ENCODE assay signal across 23 mouse cellular contexts in genomic region chr12:77867947-77868495, GRCm38 (mm10).
"Had no signal": no experiment of that assay in that cellular context is flagged by ENCODE, and none has a peak within 500 bp of the region (broad histone marks: within the 10 kb centered on the region; RNA-seq: fewer than 3 reads in every experiment).

No protein-coding gene starts in this region.

- H3K9ac ChIP-seq: limb, embryonic 13.5 days; liver, embryonic 12.5 days; liver, embryonic 15.5 days; lung, embryonic 15.5 days; neural tube, embryonic 12.5 days; neural tube, embryonic 15.5 days; stomach, embryonic 15.5 days had no signal

- H3K27me3 ChIP-seq: limb, embryonic 13.5 days; liver, embryonic 12.5 days; liver, embryonic 15.5 days; lung, embryonic 15.5 days; megakaryocyte, embryonic 14.5 days; neural tube, embryonic 12.5 days; stomach, embryonic 15.5 days had no signal

- H3K27ac ChIP-seq: kidney, postnatal 0 days; layer of hippocampus, adult 2 months; limb, embryonic 13.5 days; liver, embryonic 12.5 days; liver, embryonic 15.5 days; lung, embryonic 15.5 days; neural tube, embryonic 12.5 days; neural tube, embryonic 15.5 days; stomach, embryonic 15.5 days had no signal

- DNase-seq: kidney, adult 2 months; kidney, postnatal 25 days; layer of hippocampus, adult 9-11 months; left cerebral cortex, postnatal 4 days; liver; lung, adult 18-20 months; lung, postnatal 10 days; lung, postnatal 36 days; right cerebral cortex, adult 18-20 months; right cerebral cortex, postnatal 14 days; right cerebral cortex, postnatal 4 days; thymus, postnatal 25 days had no signal

- ATAC-seq: intestine, postnatal 0 days; liver, embryonic 12.5 days had no signal

- H3K9me3 ChIP-seq: limb, embryonic 13.5 days; liver, embryonic 12.5 days; liver, embryonic 15.5 days; lung, embryonic 15.5 days; megakaryocyte, embryonic 14.5 days; neural tube, embryonic 12.5 days; neural tube, embryonic 15.5 days; stomach, embryonic 15.5 days had no signal

- H3K4me2 ChIP-seq: limb, embryonic 13.5 days; liver, embryonic 12.5 days; liver, embryonic 15.5 days; lung, embryonic 15.5 days; neural tube, embryonic 12.5 days; neural tube, embryonic 15.5 days; stomach, embryonic 15.5 days had no signal

- H3K36me3 ChIP-seq: limb, embryonic 13.5 days; liver, embryonic 12.5 days; liver, embryonic 15.5 days; lung, embryonic 15.5 days; neural tube, embryonic 12.5 days; neural tube, embryonic 15.5 days; stomach, embryonic 15.5 days had no signal

- H3K4me3 ChIP-seq: layer of hippocampus, adult 2 months; limb, embryonic 13.5 days; liver, embryonic 12.5 days; liver, embryonic 15.5 days; lung, embryonic 15.5 days; megakaryocyte, embryonic 14.5 days; neural tube, embryonic 12.5 days; neural tube, embryonic 15.5 days; stomach, embryonic 15.5 days had no signal

- H3K4me1 ChIP-seq: limb, embryonic 13.5 days; liver, embryonic 12.5 days; liver, embryonic 15.5 days; lung, embryonic 15.5 days; megakaryocyte, embryonic 14.5 days; neural tube, embryonic 12.5 days; stomach, embryonic 15.5 days had no signal
